In the genomic region with DNA sequence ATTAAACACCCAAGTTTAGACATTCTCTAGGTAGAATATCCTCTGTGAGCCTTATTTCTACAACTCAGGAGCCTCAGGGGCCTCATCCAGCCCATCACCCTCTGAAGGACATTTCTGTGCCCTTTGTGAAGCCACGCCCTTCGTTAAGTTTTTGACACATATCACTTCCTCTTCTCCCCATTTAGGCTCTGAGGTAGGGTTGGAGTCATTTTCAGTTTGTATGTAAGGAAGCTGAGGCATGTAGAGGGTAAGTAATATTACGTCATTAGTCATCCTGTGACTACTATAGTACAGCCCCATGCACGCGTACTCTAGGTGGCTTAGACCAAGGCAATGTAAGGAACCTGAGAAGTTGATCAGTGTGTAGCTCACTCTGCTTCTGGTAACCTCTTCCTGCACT, we compare ENCODE assay signal across 17 mouse cellular contexts.
"Had no signal": no experiment of that assay in that cellular context is flagged by ENCODE, and none has a peak within 500 bp of the region (broad histone marks: within the 10 kb centered on the region; RNA-seq: fewer than 3 reads in every experiment).

No protein-coding gene starts in this region.

- H3K36me3 ChIP-seq: limb, embryonic 10.5 days; limb, embryonic 13.5 days; liver, embryonic 13.5 days; stomach, embryonic 15.5 days had no signal

- H3K9ac ChIP-seq: limb, embryonic 13.5 days; liver, embryonic 13.5 days; lung, embryonic 14.5 days; stomach, embryonic 15.5 days had no signal

- H3K4me1 ChIP-seq: limb, embryonic 10.5 days; limb, embryonic 13.5 days; liver, embryonic 13.5 days; stomach, embryonic 15.5 days had no signal

- DNase-seq: kidney, adult 18-20 months; kidney, adult 9 months; kidney, postnatal 25 days; layer of hippocampus, adult 9-11 months; liver; liver, embryonic 13.5 days; lung, embryonic 14.5 days; midbrain, embryonic 14.5 days; thymus, postnatal 25 days had no signal

- ATAC-seq: lung, postnatal 0 days had no signal

- H3K27me3 ChIP-seq: limb, embryonic 13.5 days; liver, embryonic 13.5 days; stomach, embryonic 15.5 days had no signal

- H3K27ac ChIP-seq: kidney, postnatal 0 days; layer of hippocampus, adult 2 months; limb, embryonic 10.5 days; limb, embryonic 13.5 days; liver, embryonic 13.5 days; macrophage; stomach, embryonic 15.5 days had no signal

- H3K4me2 ChIP-seq: limb, embryonic 13.5 days; liver, embryonic 13.5 days; lung, embryonic 14.5 days; midbrain, embryonic 11.5 days; stomach, embryonic 15.5 days had no signal

- H3K4me3 ChIP-seq: layer of hippocampus, adult 2 months; limb, embryonic 10.5 days; limb, embryonic 13.5 days; liver, embryonic 13.5 days; stomach, embryonic 15.5 days had no signal

- H3K9me3 ChIP-seq: limb, embryonic 10.5 days; limb, embryonic 13.5 days; liver, embryonic 13.5 days; stomach, embryonic 15.5 days had no signal
